Mouse (Mus musculus) heart, embryonic 11.5 days (tissue): ENCODE results near the gene Hist2h2ac. TPM values are rescaled to one million over a fixed set of nuclear protein-coding genes. Genes with fewer than 3 reads are reported as not detected.

Source experiments
- ATAC-seq: fragments of 200-750 bp; cut with Nextera tagmentation; replicated peaks from 2 replicates; pipeline ENCODE4 v1.8.0; 2017; ENCODE audit warnings: moderate library complexity; ENCODE audit not compliant: insufficient number of reproducible peaks, low FRiP score, low TSS enrichment
- H3K27ac ChIP-seq: fragments of 300-500 bp; sonication (generic); 2 replicates; pipeline ENCODE4 v1.5.1; 2014; ENCODE audit warnings: mild to moderate bottlenecking, low read depth, low read length
- H3K27me3 ChIP-seq: fragments of 300-500 bp; sonication (generic); 2 replicates; pipeline ENCODE4 v1.6.1; 2014; ENCODE audit warnings: mild to moderate bottlenecking, low read length, mixed read lengths; ENCODE audit not compliant: control insufficient read depth, insufficient read depth
- H3K36me3 ChIP-seq: fragments of 300-500 bp; sonication (generic); 2 replicates; pipeline ENCODE4 v1.6.1; 2014; ENCODE audit warnings: mild to moderate bottlenecking, low read length, moderate library complexity, mixed read lengths; ENCODE audit not compliant: control insufficient read depth, insufficient read depth
- H3K4me1 ChIP-seq: fragments of 300-500 bp; sonication (generic); 2 replicates; pipeline ENCODE4 v1.6.1; 2014; ENCODE audit warnings: low read length; ENCODE audit not compliant: control insufficient read depth, insufficient read depth
- H3K4me2 ChIP-seq: fragments of 300-500 bp; sonication (generic); 2 replicates; pipeline ENCODE4 v1.6.1; 2014; ENCODE audit warnings: mild to moderate bottlenecking, moderate library complexity
- H3K4me3 ChIP-seq: fragments of 300-500 bp; sonication (generic); 2 replicates; pipeline ENCODE4 v1.5.1; 2014; ENCODE audit warnings: low read depth, low read length
- H3K9ac ChIP-seq: fragments of 300-500 bp; sonication (generic); 2 replicates; pipeline ENCODE4 v1.6.1; 2014; ENCODE audit warnings: mild to moderate bottlenecking, low read depth, low read length, moderate library complexity
- H3K9me3 ChIP-seq: fragments of 300-500 bp; sonication (generic); replicated peaks from 2 replicates; pipeline ENCODE4 v1.6.1; 2016; ENCODE audit warnings: low read length; ENCODE audit not compliant: control insufficient read depth
- WGBS: fragments of 180-500 bp; shearing (Covaris S2); extraction: QIAGEN DNeasy Blood & Tissue Kit; methylation state at CpG from one replicate; pipeline ENCODE4 v1.1.7; 2014; ENCODE audit not compliant: insufficient replicate concordance; 5-methylcytosine and 5-hydroxymethylcytosine counted together
- microRNA-seq: library from miRNA; unstranded; fragments of <30 nt; microRNA quantifications from one replicate; pipeline ENCODE4, GENCODE M21; 2016; ENCODE audit warnings: borderline number of aligned reads
- polyA plus RNA-seq: library from polyadenylated mRNA; unstranded; fragments of >200 nt; fragmentation: Nextera tagmentation; extraction: Ambion mirVana; gene quantifications from 2 replicates; pipeline ENCODE4 v1.2.1, GENCODE M21; 2014

The Hist2h2ac gene
- polyA plus RNA-seq, 1 experiment from 2014 or later, result 5.5 TPM

- 38% methylated on average over 7 of the region's 7 CpGs for WGBS
- Histone ChIP-seq H3K36me3 (peaks cover 26% of the 10 kb centered on the region), H3K27me3 (no peaks in the 10 kb centered on the region), H3K4me2 (peak overlapping the region; percentile 87), H3K9ac (peak overlapping the region; percentile 97), H3K4me3 (peak overlapping the region; percentile 93), H3K4me1 (peaks cover 14% of the 10 kb centered on the region), H3K9me3 (no peaks in the 10 kb centered on the region), H3K27ac (0 out of 2 replicates have a peak overlapping the region, but pooled peaks have one; percentile 99)
- no peak for ATAC-seq
Observed at GRCm38 (mm10) chr3:96173185-96173584, 47.5 kb downstream of the Hist2h2ac start.

- peak; percentile 84 for ATAC-seq
- peak within 1 kb of the TSS; percentile 97 for H3K9ac ChIP-seq
Observed at GRCm38 (mm10) chr3:96172197-96173178, 48.2 kb downstream of the Hist2h2ac start, which contains the start of gene Sf3b4. Gene Sf3b4 (plus strand): TSS chr3:96172332.

GRCm38 (mm10) chr3:96171583-96172196 is 49.0 kb downstream of the Hist2h2ac start:
- no peaks in the 10 kb centered on the region for H3K9me3 ChIP-seq
- no peak; the same call in 1 of the 2 replicates for ATAC-seq
- peak overlapping the region; percentile 93 for H3K4me3 ChIP-seq
- peaks cover 18% of the 10 kb centered on the region for H3K36me3 ChIP-seq
- H3K27me3 ChIP-seq, result no peaks in the 10 kb centered on the region
- peak overlapping the region; percentile 99 for H3K27ac ChIP-seq
- 21% methylated on average over 18 of the region's 18 CpGs for WGBS
- H3K4me1 ChIP-seq, result peaks cover 14% of the 10 kb centered on the region
- H3K9ac ChIP-seq, result peak overlapping the region; percentile 97
- H3K4me2 ChIP-seq, result peak overlapping the region; percentile 87

More at GRCm38 (mm10) chr3:96172197-96173178, 48.2 kb downstream of the Hist2h2ac start, which contains the start of gene Sf3b4:
- under 1% methylated on average over 58 of the region's 58 CpGs for WGBS
- H3K4me1 ChIP-seq, result peaks cover 14% of the 10 kb centered on the region
- H3K36me3 ChIP-seq, result peaks cover 20% of the 10 kb centered on the region
- peak within 1 kb of the TSS; percentile 87 for H3K4me2 ChIP-seq
- no peaks in the 10 kb centered on the region for H3K9me3 ChIP-seq
- H3K27me3 ChIP-seq, result no peaks in the 10 kb centered on the region
- H3K4me3 ChIP-seq, result peak within 1 kb of the TSS; percentile 93
- peak within 1 kb of the TSS; percentile 99 for H3K27ac ChIP-seq

GRCm38 (mm10) chr3:96170976-96171545 is 49.6 kb downstream of the Hist2h2ac start:
- H3K9ac ChIP-seq, result peak overlapping the region; percentile 97
- H3K27ac ChIP-seq, result peak overlapping the region; percentile 99
- ATAC-seq, result no peak
- no peaks in the 10 kb centered on the region for H3K27me3 ChIP-seq
- no peaks in the 10 kb centered on the region for H3K9me3 ChIP-seq
- H3K4me1 ChIP-seq, result peaks cover 14% of the 10 kb centered on the region
- H3K36me3 ChIP-seq, result peaks cover 11% of the 10 kb centered on the region
- WGBS, result 51% methylated on average over 10 of the region's 10 CpGs
- peak overlapping the region; percentile 87 for H3K4me2 ChIP-seq
- H3K4me3 ChIP-seq, result peak overlapping the region; percentile 93

Small RNA genes within 50 kb of the gene (microRNA-seq; reads per million reads assigned to microRNA genes)
- 1.0 reads per million, percentile 13 among the genes with 10 or more reads in this experiment for gene Gm44492
- gene Gm47311, result not detected
- not detected for gene Gm47313

Other genes with a start within 250 kb of the Hist2h2ac start
- 69.5 and 82.2 TPM in 2 replicates for gene Plekho1, start 224.9 kb downstream of the Hist2h2ac start, polyA plus RNA-seq
- gene Vps45, start 162.4 kb downstream of the Hist2h2ac start, polyA plus RNA-seq, result 20.4 and 23.9 TPM in 2 replicates
- gene Otud7b, start 116.4 kb downstream of the Hist2h2ac start, polyA plus RNA-seq, result 8.7 and 9.3 TPM in 2 replicates
- 8.6 and 10.4 TPM in 2 replicates for gene Mtmr11, start 58.9 kb downstream of the Hist2h2ac start, polyA plus RNA-seq
- 119 and 126 TPM in 2 replicates for gene Sf3b4, start 48.5 kb downstream of the Hist2h2ac start, polyA plus RNA-seq
- gene Sv2a, start 39.7 kb downstream of the Hist2h2ac start, polyA plus RNA-seq, result 12.3 and 18.6 TPM in 2 replicates
- gene Bola1, start 1.2 kb downstream of the Hist2h2ac start, polyA plus RNA-seq, result 47.5 and 49.6 TPM in 2 replicates
- not detected in 2 replicates for gene Hist2h2ab, start 1.0 kb downstream of the Hist2h2ac start, polyA plus RNA-seq
- gene Hist2h2be, start 239 bp upstream of the Hist2h2ac start, polyA plus RNA-seq, result 3.3 and 5.4 TPM in 2 replicates
- 1.8 and 2.6 TPM in 2 replicates for gene Hist2h3c2, start 18.2 kb upstream of the Hist2h2ac start, polyA plus RNA-seq
- gene Hist2h2aa2, start 19.4 kb upstream of the Hist2h2ac start, polyA plus RNA-seq, result 17.2 and 27.4 TPM in 2 replicates
- gene Hist2h2aa1, start 24.6 kb upstream of the Hist2h2ac start, polyA plus RNA-seq, result 7.9 and 13.4 TPM in 2 replicates
- gene Hist2h3c1, start 25.8 kb upstream of the Hist2h2ac start, polyA plus RNA-seq, result 0.66 and 1.2 TPM in 2 replicates
- gene Hist2h4, start 42.4 kb upstream of the Hist2h2ac start, polyA plus RNA-seq, result 1.3 and 2.7 TPM in 2 replicates
- 24.3 and 29.5 TPM in 2 replicates for gene Hist2h3b, start 47.8 kb upstream of the Hist2h2ac start, polyA plus RNA-seq
- gene Hist2h2bb, start 48.9 kb upstream of the Hist2h2ac start, polyA plus RNA-seq, result 6.6 and 7.1 TPM in 2 replicates
- gene Fcgr1, start 73.1 kb upstream of the Hist2h2ac start, polyA plus RNA-seq, result 0.89 and 1.3 TPM in 2 replicates
- gene BC107364, start 231.4 kb upstream of the Hist2h2ac start, polyA plus RNA-seq, result 0.43 TPM in 1 of 2 replicates, not detected in the other